Mouse (Mus musculus) liver, embryonic 16.5 days (tissue): Measurements from ENCODE around the gene Jpt2. TPM values are rescaled to one million over a fixed set of nuclear protein-coding genes. Genes with fewer than 3 reads are reported as not detected.
A peak's percentile ranks its signal among the peaks of the same experiment; 100 is the strongest.

Experiments used
- ATAC-seq: fragments of 200-750 bp; cut with Nextera tagmentation; 2 replicates; pipeline ENCODE4 v1.8.0; 2017; ENCODE audit warnings: low read depth, mild to moderate bottlenecking, moderate number of reproducible peaks, moderate library complexity
- H3K27ac ChIP-seq: fragments of 300-500 bp; sonication (generic); 2 replicates; pipeline ENCODE4 v1.5.1; 2014; ENCODE audit warnings: mild to moderate bottlenecking, low read length
- H3K27me3 ChIP-seq: fragments of 300-500 bp; sonication (generic); 2 replicates; pipeline ENCODE4 v1.6.1; 2014; ENCODE audit warnings: low read depth, low read length, mixed read lengths; ENCODE audit not compliant: control insufficient read depth, insufficient read depth
- H3K36me3 ChIP-seq: fragments of 300-500 bp; sonication (generic); 2 replicates; pipeline ENCODE4 v1.6.1; 2014; ENCODE audit warnings: mild to moderate bottlenecking; ENCODE audit not compliant: control insufficient read depth, insufficient read depth
- H3K4me1 ChIP-seq: fragments of 300-500 bp; sonication (generic); 2 replicates; pipeline ENCODE4 v1.6.1; 2014; ENCODE audit warnings: low read depth, low read length, mixed read lengths; ENCODE audit not compliant: control insufficient read depth
- H3K4me2 ChIP-seq: fragments of 300-500 bp; sonication (generic); 2 replicates; pipeline ENCODE4 v1.6.1; 2014; ENCODE audit warnings: low read depth, low read length, mixed read lengths
- H3K4me3 ChIP-seq: fragments of 300-500 bp; sonication (generic); 2 replicates; pipeline ENCODE4 v1.5.1; 2014; ENCODE audit warnings: low read depth, mild to moderate bottlenecking, low read length
- H3K9ac ChIP-seq: fragments of 300-500 bp; sonication (generic); 2 replicates; pipeline ENCODE4 v1.6.1; 2014; ENCODE audit warnings: low read depth, low read length
- H3K9me3 ChIP-seq: fragments of 300-500 bp; sonication (generic); replicated peaks from 2 replicates; pipeline ENCODE4 v1.6.1; 2016; ENCODE audit warnings: low read length; ENCODE audit not compliant: control insufficient read depth
- WGBS: fragments of 180-500 bp; shearing (Covaris S2); extraction: QIAGEN DNeasy Blood & Tissue Kit; methylation state at CpG from one replicate; pipeline ENCODE4 v1.1.7; 2014; ENCODE audit not compliant: insufficient replicate concordance; 5-methylcytosine and 5-hydroxymethylcytosine counted together
- polyA plus RNA-seq: library from polyadenylated mRNA; unstranded; fragments of >200 nt; fragmentation: Nextera tagmentation; extraction: Ambion mirVana; gene quantifications from 2 replicates; pipeline ENCODE4 v1.2.1, GENCODE M21; 2015

The Jpt2 gene
- polyA plus RNA-seq, 1 experiment from 2014 or later, result 53.6 TPM

DNA sequence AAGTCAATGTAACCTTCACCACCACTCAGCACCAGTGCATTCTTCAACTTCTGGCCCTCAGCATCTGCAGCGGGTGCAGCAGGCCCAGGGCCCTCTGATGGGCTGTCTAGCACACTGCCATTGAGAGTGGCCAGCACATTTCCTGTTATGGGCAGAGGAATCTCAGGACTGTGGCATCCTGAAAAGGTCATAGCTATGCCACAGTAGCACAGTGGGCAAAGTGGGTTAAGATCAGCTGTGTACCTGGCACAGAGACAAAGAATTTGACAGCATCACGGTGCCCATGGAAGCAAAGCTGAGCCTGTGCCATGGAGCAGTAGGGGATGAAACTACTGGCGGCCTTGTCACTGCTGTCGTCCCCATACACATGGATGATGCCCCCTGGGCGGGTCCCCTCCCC is 61.3 kb downstream of the Jpt2 start:
- H3K4me2 ChIP-seq, result no peak overlapping the region
- H3K4me3 ChIP-seq, result no peak overlapping the region
- no peaks in the 10 kb centered on the region for H3K27me3 ChIP-seq
- no peak for ATAC-seq
- H3K9ac ChIP-seq, result no peak overlapping the region
- H3K36me3 ChIP-seq, result peaks cover 50% of the 10 kb centered on the region
- WGBS, result 69% methylated on average over 5 of the region's 5 CpGs
- 0 out of 2 replicates have a peak overlapping the region, but pooled peaks have one; percentile 23 for H3K27ac ChIP-seq
- H3K9me3 ChIP-seq, result no peaks in the 10 kb centered on the region
- peaks cover 55% of the 10 kb centered on the region for H3K4me1 ChIP-seq

DNA sequence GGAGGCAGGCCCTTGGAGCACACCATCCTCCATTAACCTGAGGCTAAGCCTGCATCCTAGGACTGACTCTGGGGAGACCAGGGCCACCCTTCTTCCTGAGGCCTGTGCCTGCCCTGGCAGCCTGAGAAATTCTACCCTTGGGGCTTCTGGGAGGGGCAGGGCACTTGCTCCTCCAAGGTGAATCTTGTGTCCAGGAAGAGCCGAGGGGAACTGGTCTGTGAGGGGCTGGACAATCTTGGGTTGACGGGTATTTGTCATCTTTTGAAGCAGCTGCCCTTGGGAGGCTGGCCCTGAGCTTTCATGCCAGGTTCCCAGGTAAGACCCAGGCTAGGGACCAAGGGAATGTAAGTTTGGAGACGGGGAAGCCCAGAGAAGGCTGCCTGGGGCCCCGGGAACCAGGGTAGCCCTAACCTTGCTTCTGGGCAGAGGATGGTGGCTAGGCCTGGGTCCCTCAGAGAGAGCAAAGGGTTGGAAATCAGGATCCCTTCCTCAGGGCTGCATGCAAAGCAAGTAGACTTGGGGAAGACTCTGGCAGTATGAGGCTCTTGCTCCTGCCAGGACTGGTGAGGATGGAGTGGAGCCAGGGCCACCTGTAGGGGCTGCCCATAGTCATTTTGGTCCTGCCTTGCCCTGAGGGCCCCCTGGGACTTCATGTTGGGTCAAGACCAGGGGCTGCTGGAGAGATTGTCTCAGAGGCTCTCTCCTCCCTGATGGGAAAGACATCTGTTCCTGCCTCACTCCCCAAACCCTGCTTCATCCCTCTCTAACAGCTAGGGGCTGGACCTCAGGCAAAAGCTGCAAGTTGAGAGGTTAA is 62.2 kb downstream of the Jpt2 start:
- peaks cover 55% of the 10 kb centered on the region for H3K4me1 ChIP-seq

DNA sequence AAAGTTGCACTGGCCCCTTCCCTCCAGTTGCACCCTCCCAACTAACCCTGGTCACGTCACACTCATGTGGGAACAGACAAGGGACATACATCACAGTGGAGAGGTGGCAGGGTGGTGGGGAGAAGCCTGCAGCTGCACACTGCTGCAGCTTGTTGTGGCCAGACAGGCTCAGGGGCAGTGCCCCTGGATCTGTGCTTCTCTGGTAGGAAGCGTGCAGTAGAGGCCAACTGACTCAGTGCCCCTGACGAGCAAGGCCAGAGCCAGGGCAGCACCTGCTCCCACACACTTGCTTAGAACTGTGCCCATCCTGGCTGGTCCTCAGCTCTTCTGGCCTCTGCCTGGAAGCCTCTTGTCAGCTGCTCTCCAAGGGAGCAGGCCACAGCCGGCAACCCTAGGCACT is 62.9 kb downstream of the Jpt2 start:
- no peaks in the 10 kb centered on the region for H3K27me3 ChIP-seq
- H3K36me3 ChIP-seq, result peaks cover 48% of the 10 kb centered on the region
- H3K9ac ChIP-seq, result peak overlapping the region; percentile 23; the same call in 1 of the 2 replicates
- H3K9me3 ChIP-seq, result no peaks in the 10 kb centered on the region
- H3K4me1 ChIP-seq, result peaks cover 51% of the 10 kb centered on the region
- peak overlapping the region; percentile 35 for H3K27ac ChIP-seq
- H3K4me3 ChIP-seq, result peak overlapping the region; percentile 96; the same call in 1 of the 2 replicates
- WGBS, result 80% methylated on average over 4 of the region's 4 CpGs
- ATAC-seq, result no peak
- H3K4me2 ChIP-seq, result peak overlapping the region; percentile 96

More for the DNA sequence above, 62.2 kb downstream of the Jpt2 start:
- Histone ChIP-seq H3K36me3 (peaks cover 43% of the 10 kb centered on the region), H3K9ac (no peak overlapping the region; the same call in 1 of the 2 replicates), H3K9me3 (no peaks in the 10 kb centered on the region), H3K4me2 (no peak overlapping the region), H3K27me3 (no peaks in the 10 kb centered on the region), H3K4me3 (no peak overlapping the region), H3K27ac (peak overlapping the region; percentile 35)
- ATAC-seq, result no peak
- 71% methylated on average over 4 of the region's 4 CpGs for WGBS

DNA sequence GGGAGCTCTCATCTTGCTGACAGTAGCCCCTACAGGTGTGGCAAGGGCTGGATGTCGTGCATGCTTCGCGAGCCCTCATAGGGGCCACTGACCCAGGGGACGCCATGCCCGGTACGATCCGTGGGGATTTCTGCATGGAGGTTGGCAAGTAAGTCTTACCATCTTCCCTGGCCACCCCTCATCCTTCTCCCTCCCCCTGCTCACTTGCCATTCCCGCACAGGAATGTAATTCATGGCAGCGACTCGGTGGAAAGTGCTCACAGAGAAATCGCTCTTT is 63.6 kb downstream of the Jpt2 start:
- H3K27me3 ChIP-seq, result no peaks in the 10 kb centered on the region
- peaks cover 44% of the 10 kb centered on the region for H3K4me1 ChIP-seq
- peaks cover 52% of the 10 kb centered on the region for H3K36me3 ChIP-seq
- peak overlapping the region; percentile 87 for H3K27ac ChIP-seq
- ATAC-seq, result no peak
- WGBS, result 42% methylated on average over 11 of the region's 11 CpGs
- peak overlapping the region; percentile 96 for H3K4me2 ChIP-seq
- H3K9ac ChIP-seq, result peak overlapping the region; percentile 93
- peak overlapping the region; percentile 96 for H3K4me3 ChIP-seq
- H3K9me3 ChIP-seq, result no peaks in the 10 kb centered on the region

DNA sequence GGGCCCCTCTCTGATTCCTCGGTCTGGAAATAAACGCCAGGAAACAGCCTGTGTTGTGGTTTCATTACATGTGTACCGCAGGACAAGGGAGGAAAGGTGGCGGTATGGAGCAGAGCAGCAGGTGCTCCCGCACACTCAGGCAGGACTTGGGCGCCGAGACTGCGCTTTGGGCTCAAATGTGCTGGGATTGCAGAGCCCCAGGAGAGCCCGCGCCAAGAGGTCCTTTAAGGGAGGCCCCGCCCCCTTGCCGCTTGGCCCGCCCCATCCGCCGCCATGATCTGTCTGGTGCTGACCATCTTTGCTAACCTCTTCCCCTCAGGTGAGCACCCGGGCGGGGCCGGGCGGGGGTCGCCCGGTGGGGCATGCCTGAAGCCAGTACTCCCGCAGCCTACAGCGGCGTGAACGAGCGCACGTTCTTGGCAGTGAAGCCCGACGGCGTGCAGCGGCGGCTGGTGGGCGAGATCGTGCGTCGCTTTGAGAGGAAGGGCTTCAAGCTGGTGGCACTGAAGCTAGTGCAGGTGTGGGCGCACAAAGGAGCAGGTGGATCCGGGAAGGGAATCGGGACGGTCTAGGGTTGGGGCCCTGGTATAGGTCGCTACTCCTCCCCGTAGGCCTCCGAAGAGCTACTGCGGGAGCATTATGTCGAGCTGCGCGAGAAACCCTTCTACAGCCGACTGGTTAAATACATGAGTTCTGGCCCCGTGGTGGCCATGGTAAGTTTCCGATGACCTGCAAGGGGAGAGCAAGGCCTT is 64.1 kb downstream of the Jpt2 start, which contains the start of gene Nme3:
Gene Nme3 (plus strand): TSS at position 260 of the 752 bp plus-strand sequence.
- 1% methylated on average over 49 of the region's 50 CpGs for WGBS
- peak; percentile 82 for ATAC-seq
- no peaks in the 10 kb centered on the region for H3K9me3 ChIP-seq
- peak within 1 kb of the TSS; percentile 96 for H3K4me2 ChIP-seq
- H3K27ac ChIP-seq, result peak within 1 kb of the TSS; percentile 87
- H3K36me3 ChIP-seq, result peaks cover 50% of the 10 kb centered on the region
- peaks cover 39% of the 10 kb centered on the region for H3K4me1 ChIP-seq
- H3K4me3 ChIP-seq, result peak within 1 kb of the TSS; percentile 96
- H3K9ac ChIP-seq, result peak within 1 kb of the TSS; percentile 93
- H3K27me3 ChIP-seq, result no peaks in the 10 kb centered on the region

DNA sequence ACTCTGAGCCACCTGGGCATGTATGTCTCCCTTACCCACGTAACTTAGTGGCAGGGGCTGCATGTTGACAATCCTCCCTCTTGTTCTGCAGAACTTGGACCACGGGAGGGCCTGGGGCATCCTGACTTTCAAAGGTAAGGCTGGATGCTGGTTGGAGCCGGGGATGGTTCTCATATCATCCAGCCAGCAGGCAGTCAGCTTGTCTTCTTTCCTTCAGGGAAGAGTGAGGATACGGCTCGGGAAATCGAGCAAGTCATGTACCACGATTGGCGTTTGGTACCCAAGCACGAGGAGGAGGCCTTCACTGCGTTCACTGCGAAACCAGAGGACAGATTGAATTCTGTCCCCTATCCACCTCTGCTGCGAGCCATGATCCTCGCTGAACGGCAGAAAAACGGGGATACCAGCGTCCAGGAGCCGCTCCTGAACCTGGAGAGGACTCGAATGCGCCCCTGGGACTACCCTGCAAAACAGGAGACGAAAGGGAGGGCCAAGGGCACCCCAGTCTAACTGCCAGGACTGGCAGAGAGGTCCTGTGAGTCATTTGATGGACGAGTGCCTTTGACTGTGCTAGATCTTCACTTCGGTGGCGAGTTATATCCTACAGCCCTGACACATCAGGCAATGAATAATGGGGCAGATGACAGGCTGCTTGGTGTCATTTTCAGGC is 64.8 kb downstream of the Jpt2 start:
- Histone ChIP-seq H3K9ac (peak overlapping the region; percentile 93), H3K27me3 (no peaks in the 10 kb centered on the region), H3K4me2 (peak overlapping the region; percentile 96), H3K4me3 (peak overlapping the region; percentile 96), H3K27ac (peak overlapping the region; percentile 87), H3K9me3 (no peaks in the 10 kb centered on the region), H3K36me3 (peaks cover 50% of the 10 kb centered on the region), H3K4me1 (peaks cover 36% of the 10 kb centered on the region)
- no peak for ATAC-seq
- 6% methylated on average over 23 of the region's 23 CpGs for WGBS

DNA sequence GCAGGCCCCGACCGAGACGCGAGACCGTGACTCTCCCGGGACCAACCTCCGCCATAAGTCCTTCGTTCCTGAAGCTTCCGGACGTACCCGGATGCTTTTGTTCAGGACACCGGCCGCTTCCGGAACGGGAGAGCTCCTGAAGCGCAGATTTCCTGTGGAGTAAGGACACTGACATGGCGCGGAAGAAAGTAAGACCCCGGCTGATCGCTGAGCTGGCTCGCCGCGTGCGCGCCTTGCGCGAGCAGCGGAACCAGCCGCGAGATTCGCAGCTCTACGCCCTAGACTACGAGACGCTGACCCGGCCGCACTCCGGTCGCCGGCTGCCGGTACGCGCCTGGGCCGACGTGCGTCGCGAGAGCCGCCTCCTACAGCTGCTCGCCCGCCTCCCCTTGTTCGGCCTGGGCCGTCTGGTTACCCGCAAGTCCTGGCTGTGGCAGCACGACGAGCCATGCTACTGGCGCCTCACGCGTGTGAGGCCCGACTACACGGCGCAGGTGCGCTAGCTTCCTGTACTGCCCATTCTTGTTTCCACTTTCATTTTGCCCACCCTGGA is 65.4 kb downstream of the Jpt2 start, which contains the start of the genes Eme2 and Mrps34:
Gene Eme2 (minus strand): TSS at position 93 of the 553 bp plus-strand sequence.
Gene Mrps34 (plus strand): TSS at position 122 of the 553 bp plus-strand sequence.
- H3K27me3 ChIP-seq, result no peaks in the 10 kb centered on the region
- under 1% methylated on average over 62 of the region's 62 CpGs for WGBS
- H3K9me3 ChIP-seq, result no peaks in the 10 kb centered on the region
- peak; percentile 46 for ATAC-seq
- peak within 1 kb of the TSS; percentile 93 for H3K9ac ChIP-seq
- H3K4me2 ChIP-seq, result peak within 1 kb of the TSS; percentile 96
- peaks cover 50% of the 10 kb centered on the region for H3K36me3 ChIP-seq
- peak within 1 kb of the TSS; percentile 87 for H3K27ac ChIP-seq
- peak within 1 kb of the TSS; percentile 96 for H3K4me3 ChIP-seq
- H3K4me1 ChIP-seq, result peaks cover 39% of the 10 kb centered on the region

DNA sequence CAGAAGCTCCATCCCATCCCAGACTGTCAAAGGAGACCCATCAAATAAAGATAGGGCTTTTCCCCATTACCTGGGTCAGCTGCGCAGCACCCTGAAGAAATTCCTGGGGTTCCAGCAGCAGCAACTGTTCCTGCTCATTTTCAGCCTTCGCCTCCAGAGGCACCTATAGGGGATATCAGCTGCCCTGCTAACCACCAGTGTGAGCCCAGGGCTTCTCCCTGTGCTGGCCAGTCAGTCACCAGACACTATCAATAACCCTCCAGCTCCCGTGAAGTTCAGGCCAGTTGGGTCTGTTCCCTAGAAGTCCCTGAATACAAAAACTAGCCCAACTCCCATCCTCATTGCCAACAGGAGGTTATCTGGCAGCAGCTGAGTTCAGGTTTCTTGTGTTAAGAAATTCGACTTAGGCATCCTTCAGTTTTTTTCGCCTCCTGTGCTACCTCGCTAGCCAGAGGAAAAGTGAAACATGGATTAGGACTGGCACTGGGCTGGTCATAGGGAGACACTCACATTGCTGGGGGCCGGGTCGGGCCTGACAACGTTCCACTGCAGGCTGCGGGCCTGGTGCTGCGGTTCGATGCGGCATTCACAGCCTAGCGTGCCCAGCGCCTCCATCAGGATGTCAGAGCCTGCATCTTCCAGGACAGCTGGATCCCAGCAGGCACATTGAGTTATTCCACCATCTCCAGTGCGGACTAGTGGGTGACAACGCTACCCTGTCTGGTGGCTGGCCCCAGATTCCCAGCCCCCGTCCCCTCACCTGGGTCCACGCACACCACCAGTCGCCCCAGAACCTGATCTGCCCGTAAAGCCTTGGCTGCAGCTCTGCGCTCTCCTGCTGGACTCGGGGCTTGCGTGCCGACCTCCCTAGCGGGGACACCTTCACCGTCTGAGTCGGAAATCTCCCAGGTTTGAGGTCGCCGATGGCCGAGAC is 66.2 kb downstream of the Jpt2 start:
- Histone ChIP-seq H3K4me3 (peak overlapping the region; percentile 96), H3K27me3 (no peaks in the 10 kb centered on the region), H3K4me2 (peak overlapping the region; percentile 96), H3K36me3 (peaks cover 50% of the 10 kb centered on the region), H3K9me3 (no peaks in the 10 kb centered on the region), H3K4me1 (peaks cover 39% of the 10 kb centered on the region), H3K9ac (peak overlapping the region; percentile 93), H3K27ac (peak overlapping the region; percentile 87)
- ATAC-seq, result peak; percentile 12
- 7% methylated on average over 31 of the region's 31 CpGs for WGBS
